Mouse (Mus musculus): Measurements from ENCODE around the gene Itih1.

Itih1 gene

DNA sequence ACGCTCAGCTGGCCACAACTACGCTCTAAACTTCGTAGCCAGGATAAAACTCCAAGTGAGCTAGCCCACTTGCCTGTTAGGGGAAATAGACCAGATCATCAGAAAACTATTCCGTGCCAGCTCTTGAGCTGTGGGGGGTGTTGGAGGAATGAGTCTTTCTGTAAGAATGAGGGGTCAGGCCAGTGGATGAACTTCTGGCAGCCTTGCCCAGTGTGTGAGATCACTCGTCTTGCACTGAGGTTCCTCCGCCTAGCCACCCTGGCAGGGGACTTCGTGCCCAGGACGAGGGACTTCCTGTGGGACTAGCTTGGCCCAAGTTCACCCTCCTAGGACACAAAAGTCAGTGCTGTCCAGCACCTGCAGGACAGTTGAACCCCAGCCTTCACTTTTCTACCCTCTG, 38.8 kb downstream of the Itih1 start:
- in situ Hi-C loops (cut with MboI, MseI): loop anchor here (10.0 kb wide), 1 partner anchor 1070 kb away; no protein-coding TSS in a partner anchor

DNA sequence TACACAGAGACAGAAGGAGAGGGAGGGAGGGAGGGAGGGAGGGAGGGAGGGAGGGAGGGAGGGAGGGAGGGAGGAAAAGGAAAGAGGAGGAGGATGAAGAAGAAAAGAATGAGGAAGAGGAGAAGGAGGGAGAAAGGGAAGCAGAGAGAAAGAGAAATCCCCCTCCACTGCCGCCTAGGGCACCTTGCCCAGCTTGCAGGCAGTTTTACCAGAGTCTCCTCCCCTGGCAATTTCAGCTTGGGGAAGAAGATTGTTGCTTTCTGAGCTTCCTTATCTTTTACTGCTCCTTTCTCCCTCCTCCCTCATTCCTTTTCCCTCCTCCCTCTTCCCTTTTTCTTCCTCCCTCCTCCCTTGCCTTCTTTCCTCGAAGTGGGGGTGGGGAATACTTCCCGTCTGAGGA, 40.1 kb downstream of the Itih1 start:
- in situ Hi-C loops (cut with MboI, MseI): loop anchor here (10.0 kb wide), 1 partner anchor 1072 kb away; no protein-coding TSS in a partner anchor

DNA sequence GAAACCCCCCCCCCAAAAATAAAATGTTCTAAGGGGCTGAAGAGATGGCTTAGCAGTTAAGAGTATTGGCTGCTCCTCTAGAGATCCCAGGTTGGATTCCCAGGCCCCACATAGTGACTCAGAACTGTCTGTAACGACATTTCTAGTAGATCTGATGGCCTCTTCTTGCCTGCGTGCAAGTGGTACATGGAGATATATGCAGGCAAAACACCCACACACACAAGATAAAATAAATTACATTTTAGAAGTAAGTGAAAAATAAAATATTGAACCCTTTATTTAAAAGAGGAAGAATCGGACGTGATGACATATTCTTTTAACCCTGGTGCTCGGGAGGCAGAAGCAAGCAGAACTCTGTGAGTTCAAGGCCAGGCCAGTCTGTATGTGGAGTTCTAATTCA, 40.5 kb downstream of the Itih1 start:
- in situ Hi-C loops (cut with MboI, MseI): loop anchor here (10.0 kb wide), 1 partner anchor 1072 kb away; no protein-coding TSS in a partner anchor

DNA sequence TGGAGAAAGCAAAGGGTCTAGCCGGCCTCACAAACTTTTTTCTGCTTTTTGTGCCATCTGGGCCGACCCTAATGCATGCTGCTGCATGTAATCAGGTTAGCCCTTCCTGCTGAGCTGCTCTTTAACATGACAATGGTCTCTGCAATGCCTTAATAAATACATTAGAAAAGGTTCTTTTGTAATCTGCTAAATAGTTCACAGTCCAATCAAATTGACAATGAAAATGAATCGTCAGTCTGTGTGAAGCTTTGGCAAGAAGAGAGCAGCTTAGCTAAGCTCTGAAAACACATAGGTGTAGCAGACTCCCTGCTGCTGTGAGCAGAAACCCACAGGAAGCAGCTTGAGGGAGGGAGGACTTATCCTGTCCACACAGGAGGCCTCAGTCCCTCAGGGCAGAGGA, 43.1 kb downstream of the Itih1 start:
- in situ Hi-C loops (cut with MboI, MseI): loop anchor here (10.0 kb wide), 1 partner anchor 1075 kb away; no protein-coding TSS in a partner anchor

- in situ Hi-C loops (cut with MboI, MseI): no loop called here
Observed at GRCm38 (mm10) chr14:30888271-30888732, 54.8 kb downstream of the Itih1 start.

- in situ Hi-C loops (cut with MboI, MseI): no loop called here
Observed at GRCm38 (mm10) chr14:30886204-30886603, 56.9 kb downstream of the Itih1 start, which contains the start of gene Itih4. Gene Itih4, plus strand, starts transcription at chr14:30886476.

- in situ Hi-C loops (cut with MboI, MseI): no loop called here
Observed at GRCm38 (mm10) chr14:30885298-30885697, 57.8 kb downstream of the Itih1 start.

DNA sequence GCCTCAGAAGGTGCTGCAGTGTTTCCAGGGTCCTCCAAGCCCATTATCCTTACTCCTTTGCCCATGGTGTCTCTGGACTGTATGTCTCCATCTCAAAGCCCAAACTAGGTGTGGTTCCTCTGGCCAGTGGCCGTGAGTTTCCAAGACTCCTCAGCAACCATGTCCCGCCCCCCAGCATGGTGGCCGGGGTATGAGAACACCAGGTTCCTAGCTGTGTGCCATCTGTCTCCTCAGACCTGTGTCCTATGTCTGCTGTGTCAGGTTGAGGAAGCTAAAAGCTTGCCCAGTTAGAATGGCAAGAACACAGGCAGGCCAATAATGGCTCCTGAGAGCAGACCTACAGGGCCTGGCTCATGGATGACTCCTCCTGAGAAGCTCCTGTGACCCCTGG, 61.4 kb downstream of the Itih1 start:
- in situ Hi-C loops (cut with MboI, MseI): no loop called here

GRCm38 (mm10) chr14:30880811-30881717, 62.0 kb downstream of the Itih1 start:
- in situ Hi-C loops (cut with MboI, MseI): no loop called here

GRCm38 (mm10) chr14:30880251-30880650, 62.8 kb downstream of the Itih1 start:
- in situ Hi-C loops (cut with MboI, MseI): no loop called here

DNA sequence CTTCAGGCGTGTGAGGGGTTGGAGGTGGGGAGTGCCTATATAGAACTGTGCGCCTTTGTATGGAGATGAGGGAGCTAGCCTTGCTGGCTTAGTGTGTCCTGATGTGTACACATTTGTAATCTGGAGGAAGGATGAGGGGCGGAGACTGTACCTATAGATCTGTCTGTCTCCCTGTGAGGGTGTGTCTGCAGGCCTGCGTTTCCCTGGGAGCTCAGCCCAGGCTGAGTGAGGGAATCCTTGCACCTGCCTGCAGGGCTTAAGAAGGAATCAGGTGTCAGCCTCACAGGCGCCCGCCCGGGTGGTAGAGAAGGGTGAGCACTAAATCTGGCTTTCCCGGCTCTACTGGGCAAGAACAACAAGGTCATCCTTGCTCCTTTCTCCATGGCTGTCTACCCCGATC, 63.3 kb downstream of the Itih1 start:
- in situ Hi-C loops (cut with MboI, MseI): no loop called here

All from regulatory T cell (primary cell).